Mouse (Mus musculus) ES-Bruce4 (cell line): ENCODE measurements around the gene Heg1.

Experiments
- CTCF ChIP-seq: IDR thresholded peaks from one replicate; pipeline ENCODE4 v1.8.1; 2011; ENCODE audit warnings: low read depth, low read length
- EP300 ChIP-seq: IDR thresholded peaks from 2 replicates; pipeline ENCODE4 v1.6.1; 2011; ENCODE audit warnings: low read depth, low read length; ENCODE audit not compliant: insufficient read depth

DNA sequence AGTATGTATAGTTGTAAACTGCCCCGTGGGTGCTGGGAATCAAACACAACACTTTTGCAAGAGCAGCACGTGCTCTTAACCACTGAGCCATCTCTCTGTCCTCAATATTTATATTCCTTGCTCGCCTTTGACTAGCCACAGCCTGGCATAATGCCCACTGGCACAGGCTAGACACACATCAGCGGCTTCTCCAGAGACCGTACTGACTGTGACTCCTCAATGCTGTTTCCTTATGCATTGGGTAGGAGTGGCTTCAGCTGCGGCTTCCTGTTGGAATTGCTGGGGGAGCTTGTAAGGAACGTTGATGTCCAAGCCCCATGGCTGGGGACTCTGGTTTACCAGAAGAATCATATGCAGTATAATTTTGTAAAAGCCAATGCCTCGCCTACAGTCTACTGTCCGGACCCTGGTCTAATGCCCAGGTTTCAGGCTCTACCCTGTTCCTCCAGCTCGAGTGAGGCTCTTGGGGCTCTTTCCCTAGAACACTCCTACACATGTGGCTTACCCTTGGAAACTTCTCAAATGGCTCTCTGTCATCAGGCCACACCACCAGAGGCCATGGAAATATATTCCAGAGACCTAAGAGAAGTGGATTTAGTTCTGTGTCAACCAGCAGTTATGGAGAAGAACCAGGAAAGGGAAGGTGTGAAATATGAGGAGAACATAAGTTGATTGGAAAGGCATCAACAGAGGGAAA lies 8.9 kb upstream of the Heg1 start:
- no peak for TF ChIP-seq CTCF
- TF ChIP-seq EP300 = no peak
